Mouse (Mus musculus): ENCODE data around the gene 2410004P03Rik. TPM values are rescaled to one million over a fixed set of nuclear protein-coding genes. Genes with fewer than 3 reads are reported as not detected.
A peak's percentile ranks its signal among the peaks of the same experiment; 100 is the strongest.
"Not testable (repeated sequence)": the region's sequence is repeated elsewhere in the genome, so short reads cannot be mapped to it uniquely, and the experiment has no call there.

Gene 2410004P03Rik
- total and polyA plus RNA-seq, 3 experiments: 0.14 to 0.84 TPM; not detected in 1

DNA sequence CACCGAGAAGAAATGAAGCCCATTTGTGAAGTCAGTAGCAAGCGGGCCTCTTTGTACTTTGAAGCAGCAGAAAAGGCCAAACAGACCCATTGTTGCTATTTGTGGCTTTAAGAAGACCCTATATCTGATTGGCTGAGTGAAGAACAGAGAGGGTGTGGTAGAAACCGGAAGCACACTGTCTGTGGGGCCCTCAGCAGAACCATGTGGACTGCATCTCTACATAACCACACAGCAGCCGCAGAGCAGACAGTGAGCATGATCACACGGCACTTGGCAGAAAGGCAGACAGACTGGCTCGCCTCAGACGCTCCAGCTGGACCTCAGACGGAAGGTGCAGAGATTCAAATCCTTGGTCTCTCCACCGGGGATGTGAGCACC is 21.9 kb upstream of the 2410004P03Rik start:
- H3K27ac ChIP-seq: no peak overlapping the region
- H3K79me2 ChIP-seq (replicated peaks; ENCODE audit: control insufficient read depth, insufficient read depth, low read length): no peaks in the 10 kb centered on the region
- intact Hi-C loops (cut with DNase I): no loop called here
- DNase-seq: no peak
- WGBS: 63% methylated on average over 9 of the region's 9 CpGs
- H3K4me3 ChIP-seq: no peak overlapping the region
- no peaks in the 10 kb centered on the region for H3K27me3 ChIP-seq (ENCODE audit: control insufficient read depth, insufficient read depth, low read length)
- TF ChIP-seq CTCF (IDR thresholded peaks at IDR 0.05) (no peak), POLR2A (IDR thresholded peaks at IDR 0.05; ENCODE audit: insufficient read depth, low read depth, low read length) (no peak), EP300 (IDR thresholded peaks at IDR 0.05; ENCODE audit: insufficient read depth, low read depth, low read length) (no peak)
- no peaks in the 10 kb centered on the region for H3K4me1 ChIP-seq (ENCODE audit: control insufficient read depth, insufficient read depth, low read length)
- no peaks in the 10 kb centered on the region for H3K36me3 ChIP-seq (ENCODE audit: control insufficient read depth, insufficient read depth, low read length)
- no peak overlapping the region for H3K9ac ChIP-seq (ENCODE audit: low read depth, low read length)

DNA sequence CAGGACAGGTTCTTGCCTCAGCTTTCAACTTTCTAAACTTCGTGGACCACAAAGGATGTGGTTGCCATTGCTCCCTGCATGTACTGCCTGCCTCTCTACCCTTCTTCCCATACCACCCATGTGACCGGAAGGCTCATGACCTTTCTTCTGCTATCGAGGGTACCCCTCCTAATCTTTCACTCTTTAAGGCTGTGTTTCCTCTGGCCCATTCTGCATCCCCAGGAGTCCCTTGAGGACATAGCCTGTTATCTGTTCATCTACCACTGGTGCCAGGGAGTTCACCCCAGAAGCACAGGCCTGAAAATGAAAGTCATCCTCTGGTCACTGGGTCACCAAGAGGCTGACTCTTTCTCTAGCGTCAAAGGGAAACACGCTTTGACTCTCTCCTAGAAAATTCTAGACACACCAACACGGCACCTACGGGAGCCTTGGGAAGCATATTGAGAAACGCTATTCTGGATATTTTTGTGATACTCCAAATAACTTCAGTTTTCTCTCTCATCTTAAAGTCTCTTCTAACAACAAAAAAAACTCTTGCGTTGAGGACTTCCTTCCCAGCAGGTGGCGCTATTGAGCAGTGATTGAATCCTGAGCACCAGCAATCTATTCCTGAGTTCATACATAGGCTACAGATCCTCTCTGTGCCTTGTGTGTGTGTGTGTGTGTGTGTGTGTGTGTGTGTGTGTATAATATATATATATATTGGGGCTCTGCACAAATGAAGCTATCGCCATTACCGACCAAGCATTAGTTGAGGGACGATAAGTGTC is 21.4 kb upstream of the 2410004P03Rik start:
- no peak overlapping the region for H3K27ac ChIP-seq
- DNase-seq: peak; percentile 50 to 66
- no peak overlapping the region for H3K4me3 ChIP-seq
- H3K9ac ChIP-seq (ENCODE audit: low read depth, low read length): no peak overlapping the region
- H3K36me3 ChIP-seq (ENCODE audit: control insufficient read depth, insufficient read depth, low read length): no peaks in the 10 kb centered on the region
- TF ChIP-seq CTCF (IDR thresholded peaks at IDR 0.05): peak; percentile 75
- no peak for TF ChIP-seq POLR2A (IDR thresholded peaks at IDR 0.05; ENCODE audit: insufficient read depth, low read depth, low read length)
- TF ChIP-seq EP300 (IDR thresholded peaks at IDR 0.05; ENCODE audit: insufficient read depth, low read depth, low read length): no peak
- no peaks in the 10 kb centered on the region for H3K4me1 ChIP-seq (ENCODE audit: control insufficient read depth, insufficient read depth, low read length)
- 32% methylated on average over 13 of the region's 13 CpGs for WGBS
- intact Hi-C loops (cut with DNase I): loop anchor here (1.0 kb wide), 1 partner anchor 224 kb away; no protein-coding TSS in a partner anchor
- H3K27me3 ChIP-seq (ENCODE audit: control insufficient read depth, insufficient read depth, low read length): no peaks in the 10 kb centered on the region
- H3K79me2 ChIP-seq (replicated peaks; ENCODE audit: control insufficient read depth, insufficient read depth, low read length): no peaks in the 10 kb centered on the region

DNA sequence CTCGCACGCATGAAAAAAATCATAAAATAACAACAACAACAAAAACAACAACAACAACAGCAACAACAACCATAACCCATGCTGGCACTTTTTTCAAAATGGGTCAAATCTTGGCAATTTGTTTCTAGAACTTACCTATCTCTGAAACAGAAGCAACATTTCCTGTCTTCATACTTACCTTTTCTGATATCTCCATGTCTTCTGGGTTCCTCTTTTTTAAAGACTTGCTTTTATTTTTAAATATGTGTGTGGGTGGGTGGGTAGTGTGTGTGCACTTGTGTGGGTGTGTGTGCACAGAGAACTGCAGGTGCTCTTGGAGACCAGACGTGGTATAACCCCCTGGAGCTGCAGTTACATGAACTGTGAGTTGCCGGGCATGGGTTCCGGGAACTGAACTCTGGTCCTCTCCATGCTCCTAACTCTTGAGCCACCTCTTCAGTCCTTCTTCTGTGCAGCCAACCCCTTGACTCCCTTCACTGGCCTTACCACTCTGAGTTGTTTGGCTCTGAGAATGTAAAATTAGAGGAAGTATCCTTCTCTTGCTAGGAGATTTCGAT is 13.1 kb upstream of the 2410004P03Rik start:
- intact Hi-C loops (cut with DNase I): no loop called here
- TF ChIP-seq POLR2A (IDR thresholded peaks at IDR 0.05; ENCODE audit: insufficient read depth, low read depth, low read length): no peak
- no peak for TF ChIP-seq EP300 (IDR thresholded peaks at IDR 0.05; ENCODE audit: insufficient read depth, low read depth, low read length)
- Histone ChIP-seq H3K27me3 (ENCODE audit: control insufficient read depth, insufficient read depth, low read length) (peaks cover 1% of the 10 kb centered on the region; the same call in 1 of the 2 replicates), H3K79me2 (replicated peaks; ENCODE audit: control insufficient read depth, insufficient read depth, low read length) (no peaks in the 10 kb centered on the region), H3K36me3 (ENCODE audit: control insufficient read depth, insufficient read depth, low read length) (no peaks in the 10 kb centered on the region), H3K4me1 (ENCODE audit: control insufficient read depth, insufficient read depth, low read length) (no peaks in the 10 kb centered on the region), H3K9ac (ENCODE audit: low read depth, low read length) (no peak overlapping the region), H3K27ac (no peak overlapping the region), H3K4me3 (no peak overlapping the region)
- DNase-seq: no peak
- WGBS: 92% methylated on average over 6 of the region's 6 CpGs

GRCm38 (mm10) chr12:17022145-17022544 is 10.6 kb upstream of the 2410004P03Rik start:
- Histone ChIP-seq H3K4me1 (ENCODE audit: control insufficient read depth, insufficient read depth, low read length) (no peaks in the 10 kb centered on the region), H3K9ac (ENCODE audit: low read depth, low read length) (no peak overlapping the region), H3K27me3 (ENCODE audit: control insufficient read depth, insufficient read depth, low read length) (no peaks in the 10 kb centered on the region), H3K4me3 (no peak overlapping the region), H3K27ac (no peak overlapping the region), H3K79me2 (replicated peaks; ENCODE audit: control insufficient read depth, insufficient read depth, low read length) (no peaks in the 10 kb centered on the region), H3K36me3 (ENCODE audit: control insufficient read depth, insufficient read depth, low read length) (no peaks in the 10 kb centered on the region)
- DNase-seq: no peak
- TF ChIP-seq EP300 (IDR thresholded peaks at IDR 0.05; ENCODE audit: insufficient read depth, low read depth, low read length) (no peak), CTCF (IDR thresholded peaks at IDR 0.05) (no peak), POLR2A (IDR thresholded peaks at IDR 0.05; ENCODE audit: insufficient read depth, low read depth, low read length) (no peak)
- intact Hi-C loops (cut with DNase I): no loop called here
- WGBS: 83% methylated on average over 4 of the region's 4 CpGs

- H3K4me3 ChIP-seq; H3K27ac ChIP-seq; intact Hi-C loops (cut with DNase I); H3K36me3 ChIP-seq (ENCODE audit: control insufficient read depth, insufficient read depth, low read length); H3K4me1 ChIP-seq (ENCODE audit: control insufficient read depth, insufficient read depth, low read length); H3K79me2 ChIP-seq (replicated peaks; ENCODE audit: control insufficient read depth, insufficient read depth, low read length); DNase-seq; H3K9ac ChIP-seq (ENCODE audit: low read depth, low read length); H3K27me3 ChIP-seq (ENCODE audit: control insufficient read depth, insufficient read depth, low read length): not testable (repeated sequence)
- WGBS: 74% methylated on average over 4 of the region's 4 CpGs
Observed at GRCm38 (mm10) chr12:17021125-17021524, 9.6 kb upstream of the 2410004P03Rik start.

DNA sequence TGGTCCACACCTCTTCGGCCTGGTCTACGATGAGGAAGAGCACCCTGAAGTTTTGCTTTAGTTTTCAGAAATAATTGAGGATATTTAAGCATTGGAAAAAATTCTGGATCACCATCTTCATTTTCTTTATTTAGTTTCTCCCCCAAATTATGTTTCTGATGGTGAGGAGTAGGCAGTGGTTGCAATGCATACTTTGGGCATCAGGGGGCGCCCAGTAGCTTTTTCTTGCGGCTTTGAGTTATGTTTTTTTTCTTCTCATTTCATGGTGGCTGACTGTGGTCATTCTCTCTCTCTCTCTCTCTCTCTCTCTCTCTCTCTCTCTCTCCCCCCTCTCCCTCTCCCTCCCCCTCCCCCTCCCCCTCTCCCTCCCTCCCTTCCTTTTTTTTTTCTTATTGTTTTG is 6.9 kb upstream of the 2410004P03Rik start:
- Histone ChIP-seq H3K4me3 (no peak overlapping the region), H3K27ac (no peak overlapping the region), H3K36me3 (ENCODE audit: control insufficient read depth, insufficient read depth, low read length) (no peaks in the 10 kb centered on the region), H3K4me1 (ENCODE audit: control insufficient read depth, insufficient read depth, low read length) (no peaks in the 10 kb centered on the region), H3K79me2 (replicated peaks; ENCODE audit: control insufficient read depth, insufficient read depth, low read length) (no peaks in the 10 kb centered on the region), H3K9ac (ENCODE audit: low read depth, low read length) (no peak overlapping the region), H3K27me3 (ENCODE audit: control insufficient read depth, insufficient read depth, low read length) (peaks cover 1% of the 10 kb centered on the region; the same call in 1 of the 2 replicates)
- TF ChIP-seq POLR2A (IDR thresholded peaks at IDR 0.05; ENCODE audit: insufficient read depth, low read depth, low read length) (no peak), EP300 (IDR thresholded peaks at IDR 0.05; ENCODE audit: insufficient read depth, low read depth, low read length) (no peak), CTCF (IDR thresholded peaks at IDR 0.05) (peak; percentile 76)
- DNase-seq: peak in 1 of 2 experiments; percentile 73
- WGBS: 31% methylated on average over 4 of the region's 4 CpGs
- intact Hi-C loops (cut with DNase I): loop anchor here (5.0 kb wide), 1 partner anchor 239 kb away; no protein-coding TSS in a partner anchor

All from heart, adult 2 months (tissue).